Mouse (Mus musculus) gastrocnemius, postnatal 14 days (tissue): ENCODE measurements at regions not wholly inside any gene's neighbourhood (a gene's known extent, or its start where the extent isn't known, plus 50 kb on each side); places are given as distances from the start of the nearest gene placed in this dataset.

ENCODE experiments used
- DNase-seq: peaks from one replicate; pipeline ENCODE4 v3.0.0; 2021; ENCODE audit warnings: mixed read lengths
- intact Hi-C: fragments of 180-260 bp; cut with DNase I; formaldehyde crosslinking; loops from one replicate; pipeline ENCODE4 v1.15.1; 2025; ENCODE audit warnings: low total_unique reads

- no peak for DNase-seq
- intact Hi-C loops: loop anchor here (5.0 to 10.0 kb wide), 3 partner anchors 204 to 577 kb away; no protein-coding TSS in a partner anchor
Measured at GRCm38 (mm10) chr11:19827996-19828395, 96.2 kb upstream of the Spred2 start.

GRCm38 (mm10) chr11:19828959-19829401, 95.2 kb upstream of the Spred2 start:
- intact Hi-C loops: loop anchor here (5.0 to 10.0 kb wide), 3 partner anchors 203 to 576 kb away; no protein-coding TSS in a partner anchor
- DNase-seq: no peak

GRCm38 (mm10) chr11:19829564-19830279, 94.5 kb upstream of the Spred2 start:
- intact Hi-C loops: loop anchor here (5.0 to 10.0 kb wide), 4 partner anchors 85 to 575 kb away; no protein-coding TSS in a partner anchor
- no peak for DNase-seq

GRCm38 (mm10) chr11:19830280-19831062, 93.7 kb upstream of the Spred2 start:
- intact Hi-C loops: loop anchor here (10.0 kb wide), 1 partner anchor 84 kb away; no protein-coding TSS in a partner anchor
- peak; percentile 80 for DNase-seq

GRCm38 (mm10) chr11:19834561-19834960, 89.6 kb upstream of the Spred2 start:
- DNase-seq: no peak
- intact Hi-C loops: loop anchor here (10.0 kb wide), 1 partner anchor 80 kb away; no protein-coding TSS in a partner anchor

GRCm38 (mm10) chr11:19835221-19835745, 88.9 kb upstream of the Spred2 start:
- DNase-seq: no peak
- intact Hi-C loops: loop anchor here (10.0 kb wide), 1 partner anchor 80 kb away; no protein-coding TSS in a partner anchor

- DNase-seq: no peak
- intact Hi-C loops: loop anchor here (10.0 kb wide), 1 partner anchor 76 kb away; no protein-coding TSS in a partner anchor
Measured at GRCm38 (mm10) chr11:19838932-19839331, 85.2 kb upstream of the Spred2 start.

- intact Hi-C loops: no loop called here
- no peak for DNase-seq
Measured at GRCm38 (mm10) chr11:19843084-19843483, 81.1 kb upstream of the Spred2 start.

GRCm38 (mm10) chr11:19847910-19848309, 76.3 kb upstream of the Spred2 start:
- no peak for DNase-seq
- intact Hi-C loops: no loop called here

GRCm38 (mm10) chr11:19848412-19848811, 75.8 kb upstream of the Spred2 start:
- intact Hi-C loops: no loop called here
- DNase-seq: no peak

- no peak for DNase-seq
Measured at GRCm38 (mm10) chr11:19849347-19849811, 74.8 kb upstream of the Spred2 start.

GRCm38 (mm10) chr11:19849844-19850420, 74.2 kb upstream of the Spred2 start:
- intact Hi-C loops: no loop called here
- no peak for DNase-seq

More at GRCm38 (mm10) chr11:19849347-19849811, 74.8 kb upstream of the Spred2 start:
- intact Hi-C loops: no loop called here

GRCm38 (mm10) chr11:19851022-19851615, 73.1 kb upstream of the Spred2 start:
- DNase-seq: no peak
- intact Hi-C loops: no loop called here

GRCm38 (mm10) chr11:19861596-19861995, 62.6 kb upstream of the Spred2 start:
- no peak for DNase-seq
- intact Hi-C loops: no loop called here

- intact Hi-C loops: no loop called here
- no peak for DNase-seq
Measured at GRCm38 (mm10) chr11:19863327-19863726, 60.8 kb upstream of the Spred2 start.

GRCm38 (mm10) chr11:19866262-19866661, 57.9 kb upstream of the Spred2 start:
- no peak for DNase-seq

GRCm38 (mm10) chr11:19869671-19870070, 54.5 kb upstream of the Spred2 start:
- intact Hi-C loops: no loop called here
- DNase-seq: no peak

More at GRCm38 (mm10) chr11:19866262-19866661, 57.9 kb upstream of the Spred2 start:
- intact Hi-C loops: no loop called here

- intact Hi-C loops: no loop called here
- DNase-seq: no peak
Measured at GRCm38 (mm10) chr11:19870136-19870535, 54.0 kb upstream of the Spred2 start.

GRCm38 (mm10) chr11:19873796-19874195, 50.4 kb upstream of the Spred2 start:
- intact Hi-C loops: no loop called here
- DNase-seq: no peak
